Mouse (Mus musculus) intestine, embryonic 16.5 days (tissue): ENCODE measurements around the gene Plscr4. TPM values are rescaled to one million over a fixed set of nuclear protein-coding genes. Genes with fewer than 3 reads are reported as not detected.

Experiments used
- ATAC-seq: fragments of 200-750 bp; cut with Nextera tagmentation; 2 replicates; pipeline ENCODE4 v1.8.0; 2017; ENCODE audit warnings: moderate TSS enrichment, moderate library complexity
- H3K27ac ChIP-seq: fragments of 300-500 bp; sonication (generic); 2 replicates; pipeline ENCODE4 v1.5.1; 2014; ENCODE audit warnings: mild to moderate bottlenecking, low read length
- H3K27me3 ChIP-seq: fragments of 300-500 bp; sonication (generic); replicated peaks from 2 replicates; pipeline ENCODE4 v1.6.1; 2014; ENCODE audit warnings: low read length, control low read depth, mixed read lengths; ENCODE audit not compliant: control insufficient read depth, insufficient read depth
- H3K36me3 ChIP-seq: fragments of 300-500 bp; sonication (generic); 2 replicates; pipeline ENCODE4 v1.6.1; 2014; ENCODE audit warnings: low read length, control low read depth; ENCODE audit not compliant: control insufficient read depth, insufficient read depth
- H3K4me1 ChIP-seq: fragments of 300-500 bp; sonication (generic); 2 replicates; pipeline ENCODE4 v1.6.1; 2014; ENCODE audit warnings: low read length, control low read depth, mixed read lengths; ENCODE audit not compliant: control insufficient read depth, insufficient read depth
- H3K4me2 ChIP-seq: fragments of 300-500 bp; sonication (generic); 2 replicates; pipeline ENCODE4 v1.6.1; 2014; ENCODE audit warnings: low read depth, low read length, control low read depth
- H3K4me3 ChIP-seq: fragments of 300-500 bp; sonication (generic); 2 replicates; pipeline ENCODE4 v1.5.1; 2014; ENCODE audit warnings: mild to moderate bottlenecking, low read length
- H3K9ac ChIP-seq: fragments of 300-500 bp; sonication (generic); 2 replicates; pipeline ENCODE4 v1.6.1; 2014; ENCODE audit warnings: low read depth, low read length
- H3K9me3 ChIP-seq: fragments of 300-500 bp; sonication (generic); 2 replicates; pipeline ENCODE4 v1.6.1; 2016; ENCODE audit warnings: low read length, control low read depth; ENCODE audit not compliant: control insufficient read depth
- WGBS: fragments of 180-500 bp; shearing (Covaris S2); extraction: QIAGEN DNeasy Blood & Tissue Kit; methylation state at CpG from one replicate; pipeline ENCODE4 v1.1.7; 2014; 5-methylcytosine and 5-hydroxymethylcytosine counted together
- polyA plus RNA-seq: library from polyadenylated mRNA; unstranded; fragments of >200 nt; fragmentation: Nextera tagmentation; extraction: Ambion mirVana; gene quantifications from 2 replicates; pipeline ENCODE4 v1.2.1, GENCODE M21; 2015

Gene Plscr4
- polyA plus RNA-seq, 1 experiment from 2014 or later, result 5.8 TPM

DNA sequence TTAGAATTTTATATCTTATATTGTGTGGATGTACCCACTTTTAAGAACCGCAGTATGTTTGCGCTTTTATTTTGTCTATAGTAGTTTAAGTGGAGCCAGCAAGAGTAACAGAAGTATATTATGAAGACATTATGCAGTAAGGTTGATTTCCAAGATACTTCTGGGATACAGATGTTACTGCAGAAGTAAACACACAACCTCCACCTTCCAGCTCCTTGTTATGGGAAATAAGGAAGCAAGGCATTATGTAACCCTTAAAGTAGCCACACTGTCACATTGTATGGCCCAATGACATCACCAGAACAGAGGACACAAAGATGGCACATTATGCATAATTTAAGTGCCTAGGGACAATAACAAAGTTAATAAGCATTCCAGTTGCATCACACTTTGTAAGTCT, 1.2 kb downstream of the Plscr4 start:
- WGBS, result 93% methylated on average over 2 of the region's 2 CpGs
- Histone ChIP-seq H3K9ac (no peak overlapping the region), H3K27me3 (no peaks in the 10 kb centered on the region), H3K4me1 (no peaks in the 10 kb centered on the region), H3K4me3 (no peak overlapping the region), H3K4me2 (peak overlapping the region; percentile 76; the same call in 1 of the 2 replicates), H3K9me3 (no peaks in the 10 kb centered on the region), H3K27ac (no peak overlapping the region), H3K36me3 (no peaks in the 10 kb centered on the region)
- no peak for ATAC-seq

DNA sequence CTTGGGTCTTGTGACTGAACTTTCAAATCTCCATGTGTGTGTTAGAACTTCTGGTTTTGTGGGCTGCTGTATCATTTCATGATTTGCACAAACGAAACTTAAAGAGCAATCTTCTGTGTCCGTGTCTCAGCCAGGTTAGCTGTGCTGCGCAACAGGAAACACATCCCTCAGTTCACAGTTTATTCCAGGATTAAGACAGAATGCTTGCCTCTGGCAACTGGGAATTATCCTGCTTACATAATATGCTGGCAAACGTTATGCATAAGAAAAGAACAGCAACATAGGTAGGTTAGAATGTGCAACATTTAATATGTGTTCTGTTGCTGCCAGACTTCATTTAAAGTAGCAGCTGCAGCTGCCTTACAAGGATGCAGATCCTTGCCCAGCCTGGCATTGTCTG, 10.6 kb downstream of the Plscr4 start:
- Histone ChIP-seq H3K4me1 (no peaks in the 10 kb centered on the region), H3K9me3 (no peaks in the 10 kb centered on the region), H3K27ac (no peak overlapping the region), H3K27me3 (no peaks in the 10 kb centered on the region), H3K36me3 (no peaks in the 10 kb centered on the region), H3K4me2 (no peak overlapping the region), H3K9ac (no peak overlapping the region), H3K4me3 (no peak overlapping the region)
- 61% methylated on average over 4 of the region's 4 CpGs for whole genome bisulfite sequencing
- ATAC-seq, result no peak

DNA sequence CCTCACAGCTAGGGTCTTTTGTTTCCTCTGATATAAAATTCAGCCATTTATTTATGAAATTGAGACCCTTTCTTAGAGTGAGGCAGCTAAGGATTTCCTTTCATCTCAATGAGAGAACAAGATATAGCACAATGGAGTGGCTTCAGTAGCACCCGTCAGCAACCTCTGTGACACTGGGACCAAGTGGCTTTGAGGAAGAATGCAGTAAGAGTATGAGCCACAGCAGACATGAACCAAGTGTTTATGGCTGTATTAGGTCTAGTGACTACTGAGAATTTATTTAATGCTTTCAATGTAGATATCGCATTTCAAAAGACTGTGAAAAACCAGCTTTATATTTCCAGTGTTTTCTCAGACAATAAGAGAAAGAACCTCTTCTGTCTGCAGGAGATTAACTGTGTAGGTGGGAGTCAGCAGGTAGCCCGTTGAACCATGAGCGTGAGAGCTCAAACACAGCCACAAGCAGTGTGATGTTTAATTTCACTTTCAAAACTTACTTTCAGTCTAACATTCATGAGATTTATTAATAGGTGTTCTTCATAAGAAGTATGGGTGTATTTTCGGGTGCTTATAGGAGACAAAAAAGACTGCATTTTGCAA, 15.2 kb downstream of the Plscr4 start:
- no peak overlapping the region for H3K4me2 ChIP-seq
- ATAC-seq, result no peak
- H3K4me3 ChIP-seq, result no peak overlapping the region
- no peaks in the 10 kb centered on the region for H3K36me3 ChIP-seq
- H3K9ac ChIP-seq, result no peak overlapping the region
- no peaks in the 10 kb centered on the region for H3K27me3 ChIP-seq
- WGBS, result 75% methylated on average over 5 of the region's 5 CpGs
- H3K9me3 ChIP-seq, result no peaks in the 10 kb centered on the region
- H3K27ac ChIP-seq, result no peak overlapping the region
- no peaks in the 10 kb centered on the region for H3K4me1 ChIP-seq

DNA sequence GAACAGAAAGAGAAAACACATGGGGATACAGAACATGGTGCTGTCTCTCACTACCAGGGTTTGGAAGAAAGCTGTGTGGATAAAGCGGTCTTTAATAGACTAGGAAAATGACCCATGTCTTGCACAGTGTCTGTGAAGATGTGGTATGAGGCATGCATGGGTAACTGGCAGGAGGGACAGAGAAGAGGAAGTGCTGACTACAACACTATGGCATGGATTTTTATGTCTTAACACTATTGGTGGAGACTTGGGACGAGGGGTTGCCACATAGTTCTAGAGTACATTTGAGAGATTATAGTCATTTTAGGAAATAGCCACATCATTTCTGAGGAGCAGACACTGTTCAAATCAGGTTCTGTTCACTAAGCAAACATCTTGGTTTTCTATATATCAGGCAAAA, 16.0 kb downstream of the Plscr4 start:
- H3K4me3 ChIP-seq, result no peak overlapping the region
- H3K9ac ChIP-seq, result no peak overlapping the region
- no peaks in the 10 kb centered on the region for H3K27me3 ChIP-seq
- no peak for ATAC-seq
- H3K4me1 ChIP-seq, result no peaks in the 10 kb centered on the region
- WGBS, result 88% methylated on average over 2 of the region's 2 CpGs
- no peaks in the 10 kb centered on the region for H3K9me3 ChIP-seq
- no peak overlapping the region for H3K27ac ChIP-seq
- no peaks in the 10 kb centered on the region for H3K36me3 ChIP-seq
- H3K4me2 ChIP-seq, result no peak overlapping the region

DNA sequence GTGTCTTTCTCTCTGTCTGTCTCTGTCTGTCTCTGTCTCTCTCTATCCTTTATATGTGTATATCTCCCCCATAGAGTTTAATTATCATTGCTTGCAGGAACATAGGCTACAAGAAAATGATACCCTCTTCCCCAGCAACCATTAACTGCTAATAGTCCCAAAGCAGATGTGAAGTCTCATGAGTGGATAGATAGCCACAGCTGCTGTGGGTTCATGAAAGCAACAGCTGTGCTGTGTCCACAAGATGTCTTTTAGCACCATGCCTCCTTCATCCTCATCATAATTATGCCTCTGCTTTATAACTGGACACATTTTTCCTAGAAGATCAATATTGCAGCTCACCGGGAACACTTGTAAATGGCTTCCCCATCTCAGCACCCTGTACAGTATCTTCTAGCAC, 17.1 kb downstream of the Plscr4 start:
- Histone ChIP-seq H3K4me2 (no peak overlapping the region), H3K4me1 (no peaks in the 10 kb centered on the region), H3K9ac (no peak overlapping the region), H3K36me3 (no peaks in the 10 kb centered on the region), H3K27me3 (no peaks in the 10 kb centered on the region), H3K4me3 (no peak overlapping the region), H3K27ac (no peak overlapping the region), H3K9me3 (no peaks in the 10 kb centered on the region)
- WGBS, result 67% methylated on average over 1 of the region's 1 CpGs
- ATAC-seq, result no peak

DNA sequence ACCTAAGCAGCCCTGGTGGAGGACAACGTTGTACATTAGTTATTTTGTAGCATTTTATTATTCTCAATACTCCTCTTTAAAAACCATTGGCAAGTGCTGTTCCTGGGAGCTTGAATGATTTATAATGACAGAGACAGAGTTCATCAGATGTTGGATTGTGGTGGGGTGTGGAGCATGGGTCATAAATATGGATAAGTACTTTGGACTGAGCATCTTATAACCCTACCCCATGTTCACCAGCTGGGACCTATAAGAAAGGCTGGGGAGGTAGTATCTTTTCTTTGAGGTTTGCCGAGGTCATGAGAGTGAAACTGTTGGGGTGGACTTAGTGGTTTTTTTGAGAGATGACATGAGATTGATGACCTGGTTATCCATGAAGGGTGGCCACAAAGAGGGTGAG, 24.5 kb downstream of the Plscr4 start:
- 47% methylated on average over 2 of the region's 2 CpGs for WGBS
- ATAC-seq, result no peak
- no peak overlapping the region for H3K27ac ChIP-seq
- no peak overlapping the region for H3K4me2 ChIP-seq
- H3K36me3 ChIP-seq, result no peaks in the 10 kb centered on the region
- no peak overlapping the region for H3K4me3 ChIP-seq
- H3K9me3 ChIP-seq, result no peaks in the 10 kb centered on the region
- H3K4me1 ChIP-seq, result no peaks in the 10 kb centered on the region
- H3K9ac ChIP-seq, result no peak overlapping the region
- no peaks in the 10 kb centered on the region for H3K27me3 ChIP-seq

DNA sequence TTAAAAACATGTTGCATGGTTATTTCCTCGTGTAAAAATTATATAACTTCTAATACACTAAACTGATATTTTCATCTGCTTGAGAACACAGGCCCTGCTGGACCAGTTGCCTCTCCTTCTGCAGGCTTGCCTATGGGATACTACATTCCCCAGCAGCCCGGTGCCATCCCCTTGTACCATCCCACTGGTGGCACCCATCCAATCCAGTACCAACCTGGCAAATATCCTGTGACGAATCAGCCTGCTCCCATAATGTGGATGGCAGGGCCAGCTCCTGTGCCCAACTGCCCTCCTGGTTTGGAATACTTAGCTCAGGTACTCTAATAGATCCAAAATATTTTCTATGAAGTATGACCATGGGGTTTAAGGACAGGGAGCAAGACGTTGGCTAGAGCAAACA, 25.4 kb downstream of the Plscr4 start:
- H3K4me1 ChIP-seq, result no peaks in the 10 kb centered on the region
- H3K4me2 ChIP-seq, result no peak overlapping the region
- no peaks in the 10 kb centered on the region for H3K9me3 ChIP-seq
- H3K4me3 ChIP-seq, result no peak overlapping the region
- H3K27ac ChIP-seq, result no peak overlapping the region
- WGBS, result 88% methylated on average over 4 of the region's 4 CpGs
- H3K9ac ChIP-seq, result no peak overlapping the region
- no peak for ATAC-seq
- no peaks in the 10 kb centered on the region for H3K27me3 ChIP-seq
- no peaks in the 10 kb centered on the region for H3K36me3 ChIP-seq

DNA sequence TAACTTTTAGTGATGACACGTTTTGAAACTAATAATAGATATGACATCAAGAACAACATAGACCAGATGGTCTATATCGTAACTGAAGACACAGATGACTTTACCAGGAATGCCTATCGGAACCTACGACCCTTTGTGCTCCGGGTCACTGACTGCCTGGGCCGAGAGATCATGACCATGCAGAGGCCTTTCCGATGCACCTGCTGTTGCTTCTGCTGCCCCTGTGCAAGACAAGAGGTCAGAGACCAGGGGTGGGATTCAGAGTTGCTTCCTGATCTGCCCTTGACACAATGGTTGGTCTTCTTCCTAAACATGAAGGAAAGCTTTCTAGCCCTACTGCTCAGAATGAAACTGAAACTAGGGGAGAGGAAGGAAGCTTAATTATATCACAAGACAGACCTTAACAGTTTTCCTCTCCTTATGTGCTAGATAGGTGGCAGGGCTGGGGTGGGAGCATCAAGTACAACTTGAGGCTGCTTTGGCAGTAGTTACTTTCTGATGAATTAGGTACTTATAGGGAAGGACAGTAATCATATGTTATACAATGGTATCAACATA, 27.6 kb downstream of the Plscr4 start:
- Histone ChIP-seq H3K36me3 (no peaks in the 10 kb centered on the region), H3K27me3 (no peaks in the 10 kb centered on the region), H3K4me1 (no peaks in the 10 kb centered on the region), H3K9me3 (no peaks in the 10 kb centered on the region), H3K9ac (no peak overlapping the region), H3K27ac (no peak overlapping the region), H3K4me2 (no peak overlapping the region), H3K4me3 (no peak overlapping the region)
- ATAC-seq, result no peak
- WGBS, result 83% methylated on average over 7 of the region's 7 CpGs

DNA sequence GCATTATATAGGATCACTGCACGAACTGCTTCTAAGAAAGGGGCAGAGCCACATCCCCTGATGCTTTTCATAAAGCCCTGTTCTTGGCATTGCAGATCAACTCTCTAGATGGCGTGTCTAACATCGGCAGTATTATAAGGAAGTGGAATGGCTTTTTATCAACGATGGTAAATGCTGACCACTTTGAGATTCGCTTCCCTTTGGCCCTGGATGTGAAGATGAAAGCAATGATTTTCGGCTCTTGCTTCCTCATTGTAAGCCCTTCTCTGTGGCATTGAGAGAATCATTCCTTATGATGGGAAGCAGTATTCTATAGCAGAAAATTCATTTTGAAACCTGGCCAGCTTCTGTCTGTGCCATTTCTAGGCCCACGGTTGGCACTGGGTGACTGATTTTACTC, 32.7 kb downstream of the Plscr4 start:
- 85% methylated on average over 7 of the region's 7 CpGs for WGBS
- Histone ChIP-seq H3K27ac (no peak overlapping the region), H3K4me1 (no peaks in the 10 kb centered on the region), H3K36me3 (no peaks in the 10 kb centered on the region), H3K4me3 (no peak overlapping the region), H3K9ac (no peak overlapping the region), H3K9me3 (no peaks in the 10 kb centered on the region), H3K4me2 (no peak overlapping the region), H3K27me3 (no peaks in the 10 kb centered on the region)
- ATAC-seq, result no peak

DNA sequence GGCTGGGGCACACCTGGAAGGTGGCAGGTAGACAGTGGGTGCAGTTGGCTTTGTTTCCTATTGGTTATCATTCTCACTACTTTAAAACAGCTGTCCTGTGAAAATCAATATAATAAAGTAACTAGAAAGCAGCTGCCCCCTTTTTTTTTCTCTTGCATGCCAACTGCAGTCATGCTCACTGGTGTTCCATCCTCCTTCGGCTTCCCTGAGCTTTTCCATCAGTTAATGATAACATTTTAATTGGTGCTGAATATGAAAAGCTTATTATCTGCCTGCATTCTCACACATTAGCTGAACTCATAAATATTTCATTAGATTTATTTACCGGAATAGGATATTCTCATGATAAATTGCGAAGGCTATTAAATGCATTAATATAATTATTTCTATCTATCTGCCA, 33.1 kb downstream of the Plscr4 start:
- H3K4me2 ChIP-seq, result no peak overlapping the region
- H3K4me1 ChIP-seq, result no peaks in the 10 kb centered on the region
- no peak for ATAC-seq
- H3K27me3 ChIP-seq, result no peaks in the 10 kb centered on the region
- no peak overlapping the region for H3K9ac ChIP-seq
- H3K27ac ChIP-seq, result no peak overlapping the region
- no peaks in the 10 kb centered on the region for H3K36me3 ChIP-seq
- 90% methylated on average over 3 of the region's 3 CpGs for WGBS
- H3K9me3 ChIP-seq, result no peaks in the 10 kb centered on the region
- H3K4me3 ChIP-seq, result no peak overlapping the region
